Mouse (Mus musculus) kidney, postnatal 14 days (tissue): ENCODE measurements at regions not wholly inside any gene's neighbourhood (a gene's known extent, or its start where the extent isn't known, plus 50 kb on each side); places are given as distances from the start of the nearest gene placed in this dataset.

Experiments
- DNase-seq: peaks from one replicate; pipeline ENCODE4 v3.0.0; 2022; ENCODE audit warnings: mixed read lengths

GRCm38 (mm10) chr11:40624126-40624778 is 70.8 kb downstream of the Mat2b start:
- DNase-seq, result no peak

GRCm38 (mm10) chr11:40620036-40620435 is 75.0 kb downstream of the Mat2b start:
- DNase-seq, result no peak

GRCm38 (mm10) chr11:40603008-40603407 is 92.0 kb downstream of the Mat2b start:
- DNase-seq, result no peak

GRCm38 (mm10) chr11:40601572-40601909 is 93.5 kb downstream of the Mat2b start:
- DNase-seq, result peak; percentile 30

- DNase-seq, result no peak
Observed at GRCm38 (mm10) chr11:40600773-40601571, 94.0 kb downstream of the Mat2b start.

- peak; percentile 25 for DNase-seq
Observed at GRCm38 (mm10) chr11:40599956-40600772, 94.8 kb downstream of the Mat2b start.

- DNase-seq, result no peak
Observed at GRCm38 (mm10) chr11:40596347-40596746, 98.7 kb downstream of the Mat2b start.

- DNase-seq, result no peak
Observed at GRCm38 (mm10) chr11:40592056-40592455, 102.9 kb downstream of the Mat2b start.

- DNase-seq, result no peak
Observed at GRCm38 (mm10) chr11:40573758-40574139, 121.3 kb downstream of the Mat2b start.

GRCm38 (mm10) chr11:40572953-40573757 is 121.8 kb downstream of the Mat2b start:
- no peak for DNase-seq

- no peak for DNase-seq
Observed at GRCm38 (mm10) chr11:40562866-40563265, 132.1 kb downstream of the Mat2b start.

GRCm38 (mm10) chr11:40561983-40562382 is 133.0 kb downstream of the Mat2b start:
- no peak for DNase-seq

GRCm38 (mm10) chr11:40561400-40561799 is 133.6 kb downstream of the Mat2b start:
- no peak for DNase-seq

- no peak for DNase-seq
Observed at GRCm38 (mm10) chr11:40558486-40558885, 136.5 kb downstream of the Mat2b start.

GRCm38 (mm10) chr11:40554867-40555794 is 139.9 kb downstream of the Mat2b start:
- no peak for DNase-seq

- DNase-seq, result no peak
Observed at GRCm38 (mm10) chr11:40552054-40552453, 142.9 kb downstream of the Mat2b start.

GRCm38 (mm10) chr11:40546596-40546995 is 148.4 kb downstream of the Mat2b start:
- DNase-seq, result no peak

- DNase-seq, result no peak
Observed at GRCm38 (mm10) chr11:40545537-40545936, 149.5 kb downstream of the Mat2b start.

GRCm38 (mm10) chr11:40540229-40540628 is 154.8 kb downstream of the Mat2b start:
- no peak for DNase-seq

- no peak for DNase-seq
Observed at GRCm38 (mm10) chr11:40539776-40540175, 155.2 kb downstream of the Mat2b start.

GRCm38 (mm10) chr11:40536236-40536765 is 158.7 kb downstream of the Mat2b start:
- DNase-seq, result no peak
